Mouse (Mus musculus) bone marrow, adult 2 months (tissue): ENCODE results near the gene Sik3. TPM values are rescaled to one million over a fixed set of nuclear protein-coding genes. Genes with fewer than 3 reads are reported as not detected.
A peak's percentile ranks its signal among the peaks of the same experiment; 100 is the strongest.
"Not testable (repeated sequence)": the region's sequence is repeated elsewhere in the genome, so short reads cannot be mapped to it uniquely, and the experiment has no call there.

Experiments used
- H3K27ac ChIP-seq: fragments of 200-500 bp; 2 replicates; pipeline ENCODE4 v1.5.1; 2012; ENCODE audit warnings: low read depth, mild to moderate bottlenecking, control low read depth, inconsistent platforms, low read length; ENCODE audit not compliant: control insufficient read depth, poor library complexity, insufficient read depth
- H3K4me1 ChIP-seq: fragments of 200-500 bp; 2 replicates; pipeline ENCODE4 v1.6.1; 2011; ENCODE audit warnings: low read length; ENCODE audit not compliant: control insufficient read depth, insufficient read depth
- H3K4me3 ChIP-seq: fragments of 200-500 bp; replicated peaks from 2 replicates; pipeline ENCODE3; 2011; ENCODE audit warnings: mild to moderate bottlenecking, low read depth, low read length, control low read depth; ENCODE audit not compliant: control insufficient read depth
- CTCF ChIP-seq: fragments of 200-500 bp; IDR thresholded peaks from 2 replicates; pipeline ENCODE4 v1.5.1; 2011; ENCODE audit warnings: low read length, control low read depth; ENCODE audit not compliant: control insufficient read depth, insufficient read depth
- POLR2A ChIP-seq: fragments of 200-500 bp; IDR thresholded peaks from 2 replicates; pipeline ENCODE4 v1.6.1; 2011; ENCODE audit warnings: low read depth, mild to moderate bottlenecking, control low read depth, low read length, borderline replicate concordance; ENCODE audit not compliant: control insufficient read depth
- WGBS: fragments of 180-500 bp; shearing (Covaris S2); methylation state at CpG from one replicate; pipeline ENCODE4 v1.1.7; 2018; 5-methylcytosine and 5-hydroxymethylcytosine counted together
- polyA plus RNA-seq: library from polyadenylated mRNA; stranded (reverse); fragments of >200 nt; gene quantifications from 2 replicates; pipeline ENCODE4 v1.2.4, GENCODE M21; 2011; ENCODE audit warnings: low replicate concordance; ENCODE audit not compliant: missing spikeins, insufficient read depth, insufficient read length

Sik3 gene
- polyA plus RNA-seq, 1 experiment: 19.0 TPM

- 86% methylated on average over 10 of the region's 10 CpGs for WGBS
- Histone ChIP-seq H3K27ac (no peak overlapping the region), H3K4me3 (no peak overlapping the region), H3K4me1 (no peaks in the 10 kb centered on the region; the same call in 1 of the 2 replicates)
- TF ChIP-seq CTCF (no peak), POLR2A (no peak)
These were observed 76.1 kb downstream of the Sik3 start for GRCm38 (mm10) chr9:46088722-46089121.

- TF ChIP-seq POLR2A (no peak), CTCF (no peak)
- 83% methylated on average over 4 of the region's 4 CpGs for WGBS
- no peak overlapping the region for H3K4me3 ChIP-seq
- no peak overlapping the region for H3K27ac ChIP-seq
- no peaks in the 10 kb centered on the region; the same call in 1 of the 2 replicates for H3K4me1 ChIP-seq
These were observed 77.4 kb downstream of the Sik3 start for GRCm38 (mm10) chr9:46090066-46090465.

- 16% methylated on average over 1 of the region's 1 CpGs for WGBS
- not testable (repeated sequence) for H3K4me1 ChIP-seq
These were observed 78.5 kb downstream of the Sik3 start for GRCm38 (mm10) chr9:46091157-46091556.

GRCm38 (mm10) chr9:46092633-46093032 lies 80.0 kb downstream of the Sik3 start:
- TF ChIP-seq POLR2A: no peak
- no peak for TF ChIP-seq CTCF
- Histone ChIP-seq H3K27ac (no peak overlapping the region), H3K4me3 (no peak overlapping the region), H3K4me1 (peaks cover 1% of the 10 kb centered on the region; the same call in 1 of the 2 replicates)
- WGBS: 65% methylated on average over 6 of the region's 6 CpGs

More at GRCm38 (mm10) chr9:46091157-46091556, 78.5 kb downstream of the Sik3 start:
- not testable (repeated sequence) for H3K27ac ChIP-seq, H3K4me3 ChIP-seq

- Histone ChIP-seq H3K27ac (0 out of 2 replicates have a peak overlapping the region, but pooled peaks have one; percentile 23), H3K4me3 (no peak overlapping the region)
- no peak for TF ChIP-seq CTCF
- TF ChIP-seq POLR2A: no peak
These were observed 85.9 kb downstream of the Sik3 start for GRCm38 (mm10) chr9:46098360-46098985.

GRCm38 (mm10) chr9:46099107-46099506 lies 86.5 kb downstream of the Sik3 start:
- H3K4me3 ChIP-seq: no peak overlapping the region
- WGBS: 28% methylated on average over 5 of the region's 5 CpGs
- peak overlapping the region; percentile 34; the same call in 1 of the 2 replicates for H3K27ac ChIP-seq
- TF ChIP-seq POLR2A (no peak), CTCF (no peak)
- H3K4me1 ChIP-seq: peaks cover 10% of the 10 kb centered on the region

More at GRCm38 (mm10) chr9:46098360-46098985, 85.9 kb downstream of the Sik3 start:
- H3K4me1 ChIP-seq: peaks cover 10% of the 10 kb centered on the region
- 36% methylated on average over 15 of the region's 15 CpGs for WGBS

GRCm38 (mm10) chr9:46103154-46103553 lies 90.5 kb downstream of the Sik3 start:
- Histone ChIP-seq H3K4me3 (peak overlapping the region; percentile 4), H3K27ac (no peak overlapping the region), H3K4me1 (peaks cover 9% of the 10 kb centered on the region)
- no peak for TF ChIP-seq POLR2A
- no peak for TF ChIP-seq CTCF
- WGBS: 87% methylated on average over 7 of the region's 7 CpGs

- TF ChIP-seq POLR2A: no peak
- TF ChIP-seq CTCF: no peak
- no peak overlapping the region for H3K27ac ChIP-seq
- H3K4me3 ChIP-seq: no peak overlapping the region
- H3K4me1 ChIP-seq: peaks cover 2% of the 10 kb centered on the region; the same call in 1 of the 2 replicates
- 83% methylated on average over 9 of the region's 9 CpGs for WGBS
These were observed 93.5 kb downstream of the Sik3 start for GRCm38 (mm10) chr9:46106105-46106504.
